Mouse (Mus musculus): ENCODE data around the gene Kif1c. TPM values are rescaled to one million over a fixed set of nuclear protein-coding genes. Genes with fewer than 3 reads are reported as not detected.

Kif1c gene
- polyA plus RNA-seq, 1 experiment from 2014 or later = 10.2 TPM

DNA sequence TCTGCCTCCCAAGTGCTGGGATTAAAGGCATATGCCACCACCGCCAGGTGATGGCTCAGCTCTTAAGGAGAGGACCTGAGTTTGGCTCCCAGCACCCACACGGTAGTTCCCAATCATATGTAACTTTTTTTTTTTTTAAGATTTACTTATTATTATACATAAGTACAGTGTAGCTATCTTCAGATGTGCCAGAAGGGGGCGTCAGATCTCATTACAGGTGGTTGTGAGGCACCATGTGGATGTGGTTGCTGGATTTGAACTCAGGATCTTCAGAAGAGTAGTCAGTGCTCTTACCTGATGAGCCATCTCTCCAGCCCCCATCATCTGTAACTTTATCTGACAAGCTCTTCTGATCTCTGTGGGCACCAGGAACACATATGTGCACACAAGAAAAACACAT, 3.0 kb upstream of the Kif1c start:
- no peak for DNase-seq (ENCODE audit: low spot score)
- Histone ChIP-seq H3K4me3 (ENCODE audit: low read depth, low read length) (no peak overlapping the region), H3K4me2 (ENCODE audit: low read depth, severe bottlenecking) (no peak overlapping the region), H3K27me3 (ENCODE audit: control insufficient read depth, insufficient read depth, low read length) (no peaks in the 10 kb centered on the region), H3K36me3 (ENCODE audit: control insufficient read depth, insufficient read depth, low read length) (no peaks in the 10 kb centered on the region), H3K9me3 (ENCODE audit: control insufficient read depth, low read length) (no peaks in the 10 kb centered on the region), H3K9ac (ENCODE audit: low read length) (no peak overlapping the region), H3K27ac (replicated peaks; ENCODE audit: low read depth, low read length) (no peak overlapping the region), H3K4me1 (ENCODE audit: control insufficient read depth, insufficient read depth, low read length) (peaks cover 5% of the 10 kb centered on the region)
- WGBS = 67% methylated on average over 3 of the region's 3 CpGs
- no peak for ATAC-seq (ENCODE audit: insufficient number of reproducible peaks, low FRiP score, low TSS enrichment, low read depth)

- no peak for DNase-seq (ENCODE audit: low spot score)
- H3K4me2 ChIP-seq (ENCODE audit: low read depth, severe bottlenecking) = no peak overlapping the region
- H3K27me3 ChIP-seq (ENCODE audit: control insufficient read depth, insufficient read depth, low read length) = no peaks in the 10 kb centered on the region
- no peaks in the 10 kb centered on the region for H3K36me3 ChIP-seq (ENCODE audit: control insufficient read depth, insufficient read depth, low read length)
- H3K27ac ChIP-seq (replicated peaks; ENCODE audit: low read depth, low read length) = no peak overlapping the region
- no peak overlapping the region for H3K9ac ChIP-seq (ENCODE audit: low read length)
- no peak overlapping the region for H3K4me3 ChIP-seq (ENCODE audit: low read depth, low read length)
- peaks cover 5% of the 10 kb centered on the region for H3K4me1 ChIP-seq (ENCODE audit: control insufficient read depth, insufficient read depth, low read length)
- no peak for ATAC-seq (ENCODE audit: insufficient number of reproducible peaks, low FRiP score, low TSS enrichment, low read depth)
- no peaks in the 10 kb centered on the region for H3K9me3 ChIP-seq (ENCODE audit: control insufficient read depth, low read length)
- 67% methylated on average over 2 of the region's 2 CpGs for WGBS
Observed at GRCm38 (mm10) chr11:70699051-70699450, 1.3 kb upstream of the Kif1c start.

DNA sequence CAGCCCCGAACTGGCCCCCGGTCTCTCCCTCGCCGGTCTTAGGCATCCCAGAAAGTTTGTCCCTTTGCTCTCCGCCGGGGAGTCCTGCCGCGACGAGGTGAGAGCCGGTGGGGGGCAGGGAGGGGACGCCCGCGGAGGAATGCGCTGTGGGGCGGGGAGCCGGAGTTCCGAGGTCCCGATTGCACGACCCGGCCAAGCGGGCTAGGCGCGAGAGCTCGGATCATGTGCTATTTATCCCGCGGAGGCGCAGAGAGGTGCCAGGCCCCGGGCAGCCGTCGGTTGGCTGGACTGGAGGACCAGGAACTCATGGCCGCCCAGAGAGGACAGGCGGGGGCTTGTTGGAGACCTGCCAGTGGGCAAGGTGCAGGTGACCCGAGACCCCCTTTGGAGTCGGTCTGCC, 265 bp downstream of the Kif1c start:
- DNase-seq (ENCODE audit: low spot score) (peak; percentile 73), ATAC-seq (ENCODE audit: insufficient number of reproducible peaks, low FRiP score, low TSS enrichment, low read depth) (peak; percentile 26)
- H3K4me2 ChIP-seq (ENCODE audit: low read depth, severe bottlenecking) = peak overlapping the region; percentile 79
- H3K36me3 ChIP-seq (ENCODE audit: control insufficient read depth, insufficient read depth, low read length) = peaks cover 4% of the 10 kb centered on the region; the same call in 1 of the 2 replicates
- peak overlapping the region; percentile 87 for H3K9ac ChIP-seq (ENCODE audit: low read length)
- H3K27ac ChIP-seq (replicated peaks; ENCODE audit: low read depth, low read length) = peak overlapping the region; percentile 85
- no peaks in the 10 kb centered on the region for H3K27me3 ChIP-seq (ENCODE audit: control insufficient read depth, insufficient read depth, low read length)
- H3K4me3 ChIP-seq (ENCODE audit: low read depth, low read length) = peak overlapping the region; percentile 86
- peaks cover 5% of the 10 kb centered on the region for H3K4me1 ChIP-seq (ENCODE audit: control insufficient read depth, insufficient read depth, low read length)
- under 1% methylated on average over 33 of the region's 34 CpGs for WGBS
- no peaks in the 10 kb centered on the region for H3K9me3 ChIP-seq (ENCODE audit: control insufficient read depth, low read length)

DNA sequence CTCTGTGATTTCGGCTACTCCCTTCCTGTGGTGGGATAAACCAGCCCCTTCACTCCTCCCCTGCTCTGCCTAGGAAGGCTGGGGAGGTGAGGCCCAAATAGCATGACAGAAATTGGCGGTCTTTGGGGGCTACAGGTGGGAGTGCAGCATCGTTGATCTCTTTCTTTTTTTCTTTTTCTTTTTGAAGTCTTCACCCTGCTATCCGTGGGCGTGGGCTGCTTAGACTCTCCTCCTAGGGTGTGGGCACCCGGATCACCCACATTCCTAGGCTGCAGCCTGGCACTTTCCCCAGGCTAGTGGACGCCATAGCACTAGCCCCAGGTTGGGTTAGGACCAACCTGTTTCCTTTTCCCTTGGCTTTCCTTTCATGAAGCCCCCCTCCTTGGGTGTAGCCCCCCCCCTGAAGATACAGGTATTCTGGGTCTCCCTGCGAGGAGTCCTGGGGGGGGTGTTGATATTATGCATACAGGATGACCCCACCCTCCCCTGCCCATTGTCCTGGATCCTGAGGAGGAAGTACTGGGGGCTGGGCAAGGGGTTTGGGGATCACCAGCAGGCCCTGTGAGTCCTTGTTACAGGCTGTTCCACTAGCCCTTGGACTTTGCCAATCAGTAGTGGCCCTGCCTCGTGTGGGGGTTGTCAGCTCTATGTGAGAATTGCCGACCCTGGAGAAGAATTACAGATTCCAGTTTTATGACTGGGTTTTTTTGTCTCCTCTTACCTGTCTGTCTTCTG, 1.0 kb downstream of the Kif1c start:
- Histone ChIP-seq H3K9me3 (ENCODE audit: control insufficient read depth, low read length) (no peaks in the 10 kb centered on the region), H3K4me3 (ENCODE audit: low read depth, low read length) (peak overlapping the region; percentile 86), H3K9ac (ENCODE audit: low read length) (peak overlapping the region; percentile 87), H3K4me1 (ENCODE audit: control insufficient read depth, insufficient read depth, low read length) (peaks cover 5% of the 10 kb centered on the region), H3K36me3 (ENCODE audit: control insufficient read depth, insufficient read depth, low read length) (peaks cover 9% of the 10 kb centered on the region; the same call in 1 of the 2 replicates), H3K4me2 (ENCODE audit: low read depth, severe bottlenecking) (peak overlapping the region; percentile 79), H3K27me3 (ENCODE audit: control insufficient read depth, insufficient read depth, low read length) (no peaks in the 10 kb centered on the region), H3K27ac (replicated peaks; ENCODE audit: low read depth, low read length) (no peak overlapping the region)
- DNase-seq (ENCODE audit: low spot score) = no peak
- ATAC-seq (ENCODE audit: insufficient number of reproducible peaks, low FRiP score, low TSS enrichment, low read depth) = peak; percentile 21
- 14% methylated on average over 10 of the region's 10 CpGs for WGBS

GRCm38 (mm10) chr11:70701984-70702733, 1.8 kb downstream of the Kif1c start:
- ATAC-seq (ENCODE audit: insufficient number of reproducible peaks, low FRiP score, low TSS enrichment, low read depth) (no peak), DNase-seq (ENCODE audit: low spot score) (no peak)
- Histone ChIP-seq H3K4me1 (ENCODE audit: control insufficient read depth, insufficient read depth, low read length) (peaks cover 5% of the 10 kb centered on the region), H3K9me3 (ENCODE audit: control insufficient read depth, low read length) (no peaks in the 10 kb centered on the region), H3K9ac (ENCODE audit: low read length) (peak overlapping the region; percentile 27; the same call in 1 of the 2 replicates), H3K27ac (replicated peaks; ENCODE audit: low read depth, low read length) (no peak overlapping the region), H3K4me2 (ENCODE audit: low read depth, severe bottlenecking) (peak overlapping the region; percentile 79), H3K4me3 (ENCODE audit: low read depth, low read length) (no peak overlapping the region; the same call in 1 of the 2 replicates), H3K27me3 (ENCODE audit: control insufficient read depth, insufficient read depth, low read length) (no peaks in the 10 kb centered on the region), H3K36me3 (ENCODE audit: control insufficient read depth, insufficient read depth, low read length) (peaks cover 9% of the 10 kb centered on the region; the same call in 1 of the 2 replicates)
- 83% methylated on average over 6 of the region's 6 CpGs for WGBS

- peaks cover 9% of the 10 kb centered on the region; the same call in 1 of the 2 replicates for H3K36me3 ChIP-seq (ENCODE audit: control insufficient read depth, insufficient read depth, low read length)
- peak overlapping the region; percentile 27; the same call in 1 of the 2 replicates for H3K9ac ChIP-seq (ENCODE audit: low read length)
- no peaks in the 10 kb centered on the region for H3K27me3 ChIP-seq (ENCODE audit: control insufficient read depth, insufficient read depth, low read length)
- no peaks in the 10 kb centered on the region for H3K9me3 ChIP-seq (ENCODE audit: control insufficient read depth, low read length)
- WGBS = 74% methylated on average over 6 of the region's 6 CpGs
- ATAC-seq (ENCODE audit: insufficient number of reproducible peaks, low FRiP score, low TSS enrichment, low read depth) (no peak), DNase-seq (ENCODE audit: low spot score) (no peak)
- H3K4me2 ChIP-seq (ENCODE audit: low read depth, severe bottlenecking) = no peak overlapping the region
- no peak overlapping the region for H3K27ac ChIP-seq (replicated peaks; ENCODE audit: low read depth, low read length)
- peaks cover 5% of the 10 kb centered on the region for H3K4me1 ChIP-seq (ENCODE audit: control insufficient read depth, insufficient read depth, low read length)
- no peak overlapping the region for H3K4me3 ChIP-seq (ENCODE audit: low read depth, low read length)
Observed at GRCm38 (mm10) chr11:70702781-70703180, 2.4 kb downstream of the Kif1c start.

GRCm38 (mm10) chr11:70706127-70706526, 5.8 kb downstream of the Kif1c start:
- H3K4me3 ChIP-seq (ENCODE audit: low read depth, low read length) = no peak overlapping the region
- H3K9me3 ChIP-seq (ENCODE audit: control insufficient read depth, low read length) = no peaks in the 10 kb centered on the region
- peaks cover 12% of the 10 kb centered on the region; the same call in 1 of the 2 replicates for H3K36me3 ChIP-seq (ENCODE audit: control insufficient read depth, insufficient read depth, low read length)
- H3K27me3 ChIP-seq (ENCODE audit: control insufficient read depth, insufficient read depth, low read length) = no peaks in the 10 kb centered on the region
- 83% methylated on average over 3 of the region's 3 CpGs for WGBS
- no peak overlapping the region for H3K9ac ChIP-seq (ENCODE audit: low read length)
- no peak overlapping the region for H3K27ac ChIP-seq (replicated peaks; ENCODE audit: low read depth, low read length)
- DNase-seq (ENCODE audit: low spot score) = no peak
- H3K4me1 ChIP-seq (ENCODE audit: control insufficient read depth, insufficient read depth, low read length) = peaks cover 5% of the 10 kb centered on the region
- no peak overlapping the region for H3K4me2 ChIP-seq (ENCODE audit: low read depth, severe bottlenecking)
- no peak for ATAC-seq (ENCODE audit: insufficient number of reproducible peaks, low FRiP score, low TSS enrichment, low read depth)

DNA sequence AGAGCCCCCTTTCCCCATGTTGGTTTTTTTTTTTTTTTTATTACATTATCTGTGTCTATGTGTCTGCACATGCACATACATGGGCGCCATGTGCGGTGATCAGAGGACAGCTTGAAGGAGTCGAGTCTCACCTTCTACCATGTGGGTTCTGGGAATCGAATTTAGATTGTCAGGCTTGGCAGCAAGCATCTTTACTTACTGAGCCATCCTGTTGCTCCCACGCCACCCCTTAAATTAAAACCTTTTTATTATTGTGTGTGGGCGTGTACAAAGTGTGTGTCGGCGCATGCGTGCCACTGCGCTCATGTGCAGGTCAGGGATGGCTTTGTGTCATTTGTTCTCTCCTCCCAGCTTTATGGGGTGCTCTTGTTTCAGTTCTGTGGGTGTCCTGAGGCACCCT, 10.7 kb downstream of the Kif1c start:
- Histone ChIP-seq H3K27ac (replicated peaks; ENCODE audit: low read depth, low read length) (no peak overlapping the region), H3K36me3 (ENCODE audit: control insufficient read depth, insufficient read depth, low read length) (peaks cover 5% of the 10 kb centered on the region; the same call in 1 of the 2 replicates), H3K9me3 (ENCODE audit: control insufficient read depth, low read length) (no peaks in the 10 kb centered on the region), H3K4me2 (ENCODE audit: low read depth, severe bottlenecking) (no peak overlapping the region), H3K9ac (ENCODE audit: low read length) (no peak overlapping the region), H3K4me3 (ENCODE audit: low read depth, low read length) (no peak overlapping the region), H3K4me1 (ENCODE audit: control insufficient read depth, insufficient read depth, low read length) (no peaks in the 10 kb centered on the region), H3K27me3 (ENCODE audit: control insufficient read depth, insufficient read depth, low read length) (no peaks in the 10 kb centered on the region)
- ATAC-seq (ENCODE audit: insufficient number of reproducible peaks, low FRiP score, low TSS enrichment, low read depth) (no peak), DNase-seq (ENCODE audit: low spot score) (no peak)
- WGBS = 94% methylated on average over 10 of the region's 10 CpGs
